Mouse (Mus musculus) midbrain, embryonic 10.5 days (tissue): Measurements from ENCODE around the gene Gm5849. TPM values are rescaled to one million over a fixed set of nuclear protein-coding genes. Genes with fewer than 3 reads are reported as not detected.
"Not testable (repeated sequence)": the region's sequence is repeated elsewhere in the genome, so short reads cannot be mapped to it uniquely, and the experiment has no call there.

Experiments used
- DNase-seq: peaks from one replicate; pipeline ENCODE4 v3.0.0-alpha.2; 2017; ENCODE audit warnings: low spot score
- H3K27ac ChIP-seq: fragments of 300-500 bp; sonication (generic); replicated peaks from 2 replicates; pipeline ENCODE4 v1.5.1; 2016; ENCODE audit warnings: mild to moderate bottlenecking
- H3K27me3 ChIP-seq: fragments of 300-500 bp; sonication (generic); 2 replicates; pipeline ENCODE4 v1.6.1; 2016; ENCODE audit warnings: low read depth, mild to moderate bottlenecking; ENCODE audit not compliant: poor library complexity, severe bottlenecking
- H3K36me3 ChIP-seq: fragments of 300-500 bp; sonication (generic); 2 replicates; pipeline ENCODE4 v1.6.1; 2016; ENCODE audit warnings: mild to moderate bottlenecking, moderate library complexity
- H3K4me1 ChIP-seq: fragments of 300-500 bp; sonication (generic); 2 replicates; pipeline ENCODE4 v1.6.1; 2016
- H3K4me3 ChIP-seq: fragments of 300-500 bp; sonication (generic); 2 replicates; pipeline ENCODE4 v1.5.1; 2016; ENCODE audit warnings: mild to moderate bottlenecking, moderate library complexity
- H3K9me3 ChIP-seq: fragments of 300-500 bp; sonication (generic); replicated peaks from 2 replicates; pipeline ENCODE4 v1.6.1; 2016; ENCODE audit warnings: mild to moderate bottlenecking
- WGBS: fragments of 180-500 bp; shearing (Covaris S2); methylation state at CpG from one replicate; pipeline ENCODE4 v1.1.7; 2016; 5-methylcytosine and 5-hydroxymethylcytosine counted together
- polyA plus RNA-seq: library from polyadenylated mRNA; unstranded; fragments of >200 nt; fragmentation: Nextera tagmentation; extraction: Ambion mirVana; gene quantifications from 2 replicates; pipeline ENCODE4 v1.2.1, GENCODE M21; 2016

The Gm5849 gene
- polyA plus RNA-seq = not detected in 2 replicates

DNA sequence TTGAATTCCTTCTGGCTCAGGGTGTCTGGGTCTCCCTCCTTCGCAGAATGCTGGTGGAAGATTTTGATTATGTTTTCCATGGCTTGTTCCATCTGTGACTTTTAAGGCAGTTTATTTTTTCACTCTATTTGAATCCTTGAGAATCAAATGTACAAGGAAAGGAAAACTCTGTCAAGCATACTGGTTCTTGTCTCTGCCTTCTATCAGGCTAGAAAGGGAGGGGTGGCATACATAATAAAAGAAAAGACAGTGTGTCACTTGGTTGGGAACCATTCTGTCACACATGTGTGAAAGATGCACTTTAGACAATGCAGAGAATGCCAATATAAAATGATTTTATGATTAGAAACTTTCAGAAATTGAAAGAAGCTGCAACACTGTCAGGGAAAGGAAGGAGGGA, at the start of gene Gm5849:
Gene Gm5849 (minus strand): TSS at position 101 of the 400 bp plus-strand sequence.
- H3K27me3 ChIP-seq, H3K36me3 ChIP-seq, DNase-seq, H3K4me3 ChIP-seq, H3K27ac ChIP-seq, H3K4me1 ChIP-seq, H3K9me3 ChIP-seq: not testable (repeated sequence)
- WGBS = 92% methylated on average over 1 of the region's 1 CpGs

DNA sequence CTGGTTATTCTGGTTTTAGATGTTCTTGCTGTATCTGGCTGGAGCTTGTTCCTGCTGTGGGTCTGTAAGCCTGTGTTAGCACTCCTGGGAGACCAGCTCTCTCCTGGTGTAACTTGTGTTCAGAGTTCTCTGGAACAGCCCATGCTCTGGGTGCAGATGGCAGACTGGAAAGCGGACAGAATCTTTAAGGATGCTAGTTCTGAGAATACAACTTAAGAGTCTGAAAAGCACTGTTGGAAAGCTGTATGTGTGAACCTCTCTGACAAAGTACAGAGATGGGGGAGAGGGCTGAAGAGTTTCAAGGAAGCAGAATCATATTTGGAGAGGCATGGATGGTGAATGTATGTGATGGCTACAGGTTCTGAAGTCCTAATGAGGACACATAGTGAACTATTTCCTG, 28.0 kb downstream of the Gm5849 start:
- Histone ChIP-seq H3K27me3 (no peaks in the 10 kb centered on the region), H3K9me3 (0 out of 2 replicates have a peak, but pooled peaks cover 3% of the 10 kb centered on the region), H3K4me1 (no peaks in the 10 kb centered on the region), H3K36me3 (no peaks in the 10 kb centered on the region), H3K4me3 (no peak overlapping the region), H3K27ac (no peak overlapping the region)
- DNase-seq = no peak
- WGBS = 95% methylated on average over 1 of the region's 1 CpGs

DNA sequence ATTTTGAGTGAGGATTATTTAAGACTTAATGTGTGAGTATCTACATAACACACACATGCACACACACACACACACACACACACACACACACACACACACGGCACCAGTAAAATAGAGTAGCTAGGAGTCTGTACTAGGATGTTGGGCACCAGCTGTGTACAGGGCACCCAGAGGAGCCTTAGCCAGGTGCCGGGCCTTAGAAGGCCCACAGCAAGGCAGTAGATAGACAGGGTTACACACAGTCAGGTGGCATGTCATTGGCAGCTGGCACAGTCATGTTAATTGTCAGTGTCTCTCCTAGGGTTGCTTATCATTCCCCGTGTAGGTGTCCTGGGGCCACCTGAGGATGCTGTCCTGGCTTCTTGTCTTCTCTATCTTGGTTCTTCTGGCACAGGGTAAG, 51.1 kb downstream of the Gm5849 start, which contains the start of gene Pglyrp4:
Gene Pglyrp4 (plus strand): TSS at position 301 of the 400 bp plus-strand sequence.
- DNase-seq = no peak
- no peak within 1 kb of the TSS for H3K4me3 ChIP-seq
- no peaks in the 10 kb centered on the region for H3K4me1 ChIP-seq
- no peaks in the 10 kb centered on the region for H3K9me3 ChIP-seq
- no peaks in the 10 kb centered on the region for H3K27me3 ChIP-seq
- 79% methylated on average over 3 of the region's 3 CpGs for WGBS
- H3K27ac ChIP-seq = no peak within 1 kb of the TSS
- no peaks in the 10 kb centered on the region for H3K36me3 ChIP-seq

Other genes with a start within 250 kb of the Gm5849 start
- gene S100a16, start 240.6 kb downstream of the Gm5849 start, polyA plus RNA-seq = 30.8 and 35.3 TPM in 2 replicates
- not detected in 2 replicates for gene S100a3, start 217.3 kb downstream of the Gm5849 start, polyA plus RNA-seq
- not detected in 2 replicates for gene S100a2, start 187.6 kb downstream of the Gm5849 start, polyA plus RNA-seq
- gene Gm42674, start 176.0 kb downstream of the Gm5849 start, polyA plus RNA-seq = not detected in 2 replicates
- gene S100a4, start 174.1 kb downstream of the Gm5849 start, polyA plus RNA-seq = 0.35 and 0.81 TPM in 2 replicates
- not detected in 2 replicates for gene S100a5, start 169.4 kb downstream of the Gm5849 start, polyA plus RNA-seq
- 14.0 and 23.4 TPM in 2 replicates for gene S100a6, start 165.0 kb downstream of the Gm5849 start, polyA plus RNA-seq
- gene S100a7a, start 123.9 kb downstream of the Gm5849 start, polyA plus RNA-seq = 0.15 TPM in 1 of 2 replicates, not detected in the other
- 2.3 TPM in 1 of 2 replicates, not detected in the other for gene S100a8, start 108.9 kb downstream of the Gm5849 start, polyA plus RNA-seq
- gene S100a9, start 82.2 kb downstream of the Gm5849 start, polyA plus RNA-seq = 0.48 TPM in 1 of 2 replicates, not detected in the other
- gene Pglyrp4, start 51.0 kb downstream of the Gm5849 start, polyA plus RNA-seq = not detected in 2 replicates